Mouse (Mus musculus) heart, postnatal 0 days (tissue): ENCODE measurements around the gene Brf1. TPM values are rescaled to one million over a fixed set of nuclear protein-coding genes. Genes with fewer than 3 reads are reported as not detected.

ENCODE experiments used
- ATAC-seq: fragments of 200-750 bp; cut with Nextera tagmentation; 2 replicates; pipeline ENCODE4 v1.8.0; 2017; ENCODE audit warnings: low read depth, moderate number of reproducible peaks, moderate library complexity; ENCODE audit not compliant: insufficient read depth
- DNase-seq: peaks from one replicate; pipeline ENCODE4 v3.0.0-alpha.2; 2016; ENCODE audit warnings: low spot score
- H3K27ac ChIP-seq: fragments of 300-500 bp; sonication (generic); 2 replicates; pipeline ENCODE4 v1.5.1; 2014; ENCODE audit warnings: low read depth, mild to moderate bottlenecking
- H3K27me3 ChIP-seq: fragments of 300-500 bp; sonication (generic); 2 replicates; pipeline ENCODE4 v1.6.1; 2014; ENCODE audit warnings: low read length, mixed read lengths; ENCODE audit not compliant: control insufficient read depth, insufficient read depth
- H3K36me3 ChIP-seq: fragments of 300-500 bp; sonication (generic); replicated peaks from 2 replicates; pipeline ENCODE4 v1.6.1; 2014; ENCODE audit warnings: low read length, mixed read lengths; ENCODE audit not compliant: control insufficient read depth, insufficient read depth
- H3K4me1 ChIP-seq: fragments of 300-500 bp; sonication (generic); 2 replicates; pipeline ENCODE4 v1.6.1; 2014; ENCODE audit warnings: antibody characterized with exemption; ENCODE audit not compliant: control insufficient read depth, insufficient read depth
- H3K4me2 ChIP-seq: fragments of 300-500 bp; sonication (generic); 2 replicates; pipeline ENCODE4 v1.6.1; 2014; ENCODE audit warnings: low read depth, mild to moderate bottlenecking, low read length, moderate library complexity
- H3K4me3 ChIP-seq: fragments of 300-500 bp; sonication (generic); 2 replicates; pipeline ENCODE4 v1.5.1; 2014; ENCODE audit warnings: low read depth, low read length
- H3K9ac ChIP-seq: fragments of 300-500 bp; sonication (generic); replicated peaks from 2 replicates; pipeline ENCODE4 v1.6.1; 2014; ENCODE audit warnings: low read depth, low read length, mixed read lengths
- H3K9me3 ChIP-seq: fragments of 300-500 bp; sonication (generic); replicated peaks from 2 replicates; pipeline ENCODE4 v1.6.1; 2016; ENCODE audit warnings: low read length; ENCODE audit not compliant: control insufficient read depth
- CTCF ChIP-seq: IDR thresholded peaks from 2 replicates; pipeline ENCODE4 v1.5.1; 2016; ENCODE audit warnings: antibody characterized with exemption, control low read depth, low read depth
- EP300 ChIP-seq: IDR thresholded peaks from 2 replicates; pipeline ENCODE4 v1.6.1; 2016; ENCODE audit warnings: antibody characterized with exemption, low read depth
- WGBS: fragments of 180-500 bp; shearing (Covaris S2); extraction: QIAGEN DNeasy Blood & Tissue Kit; methylation state at CpG from one replicate; pipeline ENCODE4 v1.1.7; 2014; 5-methylcytosine and 5-hydroxymethylcytosine counted together
- polyA plus RNA-seq: library from polyadenylated mRNA; unstranded; fragments of >200 nt; fragmentation: Nextera tagmentation; extraction: Ambion mirVana; gene quantifications from 2 replicates; pipeline ENCODE4 v1.2.1, GENCODE M21; 2015
- total RNA-seq: library from RNA; depleted of rRNA; stranded (reverse); fragments of >200 nt; gene quantifications from 2 replicates; pipeline ENCODE4 v1.2.3, GENCODE M21; 2014; ENCODE audit warnings: low replicate concordance

Brf1 gene
- total and polyA plus RNA-seq, 2 experiments from 2014 or later, result 24.5 to 51.9 TPM

- no peaks in the 10 kb centered on the region for H3K27me3 ChIP-seq
- WGBS, result 95% methylated on average over 6 of the region's 6 CpGs
- H3K9me3 ChIP-seq, result no peaks in the 10 kb centered on the region
- H3K4me3 ChIP-seq, result no peak overlapping the region
- H3K27ac ChIP-seq, result no peak overlapping the region
- no peak overlapping the region for H3K9ac ChIP-seq
- TF ChIP-seq EP300, result no peak
- TF ChIP-seq CTCF, result peak; percentile 38
- no peak overlapping the region for H3K4me2 ChIP-seq
- H3K36me3 ChIP-seq, result peaks cover 52% of the 10 kb centered on the region
- ATAC-seq (no peak), DNase-seq (no peak)
- H3K4me1 ChIP-seq, result no peaks in the 10 kb centered on the region
These were observed 15.2 kb downstream of the Brf1 start for GRCm38 (mm10) chr12:112985346-112985745.

DNA sequence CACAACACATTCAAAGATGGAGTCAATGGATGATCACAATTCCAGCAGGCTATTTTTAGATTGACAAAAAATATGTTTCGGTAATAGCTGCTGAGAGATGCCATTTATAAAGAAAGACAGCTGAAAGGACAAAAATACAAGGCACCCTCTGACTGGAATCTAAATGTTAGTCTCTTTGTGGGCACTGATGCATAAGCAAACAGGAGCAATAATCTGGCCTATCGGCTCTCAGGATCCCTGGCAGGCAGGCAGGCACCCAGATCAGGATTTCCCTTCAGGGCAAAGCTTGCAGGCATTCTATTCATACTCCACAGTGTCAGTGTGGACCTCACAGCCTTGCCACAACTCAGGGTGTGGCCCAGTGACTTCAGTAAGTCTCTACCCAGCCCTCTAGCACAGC, 18.5 kb downstream of the Brf1 start:
- DNase-seq (no peak), ATAC-seq (no peak)
- Histone ChIP-seq H3K9me3 (no peaks in the 10 kb centered on the region), H3K27me3 (no peaks in the 10 kb centered on the region), H3K4me1 (peaks cover 6% of the 10 kb centered on the region), H3K36me3 (peaks cover 70% of the 10 kb centered on the region), H3K4me3 (no peak overlapping the region), H3K9ac (no peak overlapping the region), H3K4me2 (no peak overlapping the region), H3K27ac (no peak overlapping the region; the same call in 1 of the 2 replicates)
- TF ChIP-seq EP300 (no peak), CTCF (no peak)
- 35% methylated on average over 2 of the region's 2 CpGs for WGBS

- WGBS, result 42% methylated on average over 12 of the region's 12 CpGs
- Histone ChIP-seq H3K4me2 (peak overlapping the region; percentile 92), H3K4me3 (peak overlapping the region; percentile 66), H3K27me3 (no peaks in the 10 kb centered on the region), H3K27ac (peak overlapping the region; percentile 88), H3K4me1 (peaks cover 12% of the 10 kb centered on the region), H3K9me3 (no peaks in the 10 kb centered on the region), H3K9ac (peak overlapping the region; percentile 72), H3K36me3 (peaks cover 66% of the 10 kb centered on the region)
- ATAC-seq, result no peak
- TF ChIP-seq CTCF (no peak), EP300 (no peak)
- no peak for DNase-seq
These were observed 23.3 kb downstream of the Brf1 start for GRCm38 (mm10) chr12:112977156-112977555.

- H3K27me3 ChIP-seq, result no peaks in the 10 kb centered on the region
- H3K27ac ChIP-seq, result peak within 1 kb of the TSS; percentile 88
- TF ChIP-seq CTCF (peak; percentile 54), EP300 (no peak; the same call in 1 of the 2 replicates)
- DNase-seq (peak; percentile 88), ATAC-seq (peak; percentile 95)
- H3K9me3 ChIP-seq, result no peaks in the 10 kb centered on the region
- peaks cover 70% of the 10 kb centered on the region for H3K36me3 ChIP-seq
- peak within 1 kb of the TSS; percentile 66 for H3K4me3 ChIP-seq
- H3K4me2 ChIP-seq, result peak within 1 kb of the TSS; percentile 92
- peak within 1 kb of the TSS; percentile 72 for H3K9ac ChIP-seq
- H3K4me1 ChIP-seq, result peaks cover 12% of the 10 kb centered on the region
- under 1% methylated on average over 66 of the region's 80 CpGs for WGBS
These were observed 24.0 kb downstream of the Brf1 start, which contains the start of gene Btbd6 for GRCm38 (mm10) chr12:112976371-112977073. Btbd6 (plus strand) TSS chr12:112976482.

DNA sequence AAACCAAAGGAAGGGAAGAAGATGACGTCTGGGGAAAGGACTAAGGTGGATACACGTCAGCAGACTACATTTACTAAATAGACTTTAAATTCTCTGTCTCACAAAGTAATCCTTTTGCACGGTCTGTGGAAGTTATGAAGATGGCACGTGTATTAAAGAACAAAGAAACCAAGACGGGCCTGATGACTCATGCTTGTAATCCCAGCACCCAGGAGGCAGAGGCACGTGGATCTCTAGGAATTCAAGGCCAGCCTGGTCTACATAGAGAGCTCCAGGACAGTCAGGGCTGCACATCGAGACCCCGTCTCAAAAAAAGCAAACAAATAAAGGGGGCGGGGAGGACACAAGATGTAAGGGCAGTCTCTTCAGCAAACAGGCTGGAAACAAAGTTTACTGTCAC, 25.8 kb downstream of the Brf1 start:
- 89% methylated on average over 9 of the region's 9 CpGs for WGBS
- Histone ChIP-seq H3K9ac (no peak overlapping the region), H3K4me2 (no peak overlapping the region), H3K36me3 (peaks cover 71% of the 10 kb centered on the region), H3K4me3 (no peak overlapping the region), H3K9me3 (no peaks in the 10 kb centered on the region), H3K4me1 (peaks cover 12% of the 10 kb centered on the region), H3K27ac (no peak overlapping the region), H3K27me3 (no peaks in the 10 kb centered on the region)
- no peak for TF ChIP-seq CTCF
- TF ChIP-seq EP300, result no peak
- ATAC-seq (no peak), DNase-seq (no peak)
